Mouse (Mus musculus): Measurements from ENCODE around the gene N4bp3. TPM values are rescaled to one million over a fixed set of nuclear protein-coding genes. Genes with fewer than 3 reads are reported as not detected.
"Not testable (repeated sequence)": the region's sequence is repeated elsewhere in the genome, so short reads cannot be mapped to it uniquely, and the experiment has no call there.

The N4bp3 gene
- total RNA-seq, 2 experiments from 2014 or later = 11.3 to 16.4 TPM

GRCm38 (mm10) chr11:51635525-51636322 is 14.9 kb downstream of the N4bp3 start, which contains the start of gene Rmnd5b:
Gene Rmnd5b, minus strand, starts transcription at chr11:51635896.
- DNase-seq (ENCODE audit: low spot score in 2 of 2) = peak; percentile 95 to 96
- H3K27ac ChIP-seq = peak within 1 kb of the TSS; percentile 92
- peak; percentile 8; the same call in 1 of the 2 replicates for TF ChIP-seq CTCF (conservative IDR thresholded peaks at IDR 0.05)
- peak within 1 kb of the TSS; percentile 82 for H3K4me3 ChIP-seq

- no peak for DNase-seq (ENCODE audit: low spot score in 2 of 2)
- peak overlapping the region; percentile 82 for H3K4me3 ChIP-seq
- H3K27ac ChIP-seq = peak overlapping the region; percentile 92
- no peak for TF ChIP-seq CTCF (conservative IDR thresholded peaks at IDR 0.05)
Observed at GRCm38 (mm10) chr11:51635127-51635524, 15.5 kb downstream of the N4bp3 start.

GRCm38 (mm10) chr11:51633721-51634120 is 16.9 kb downstream of the N4bp3 start:
- H3K4me3 ChIP-seq = no peak overlapping the region
- no peak for TF ChIP-seq CTCF (conservative IDR thresholded peaks at IDR 0.05)
- no peak for DNase-seq (ENCODE audit: low spot score in 2 of 2)
- peak overlapping the region; percentile 29; the same call in 1 of the 2 replicates for H3K27ac ChIP-seq

GRCm38 (mm10) chr11:51633200-51633599 is 17.4 kb downstream of the N4bp3 start:
- DNase-seq (ENCODE audit: low spot score in 2 of 2); H3K27ac ChIP-seq; H3K4me3 ChIP-seq: not testable (repeated sequence)

- H3K27ac ChIP-seq = peak overlapping the region; percentile 95; the same call in 1 of the 2 replicates
- DNase-seq (ENCODE audit: low spot score in 2 of 2) = no peak
- no peak overlapping the region for H3K4me3 ChIP-seq
- no peak for TF ChIP-seq CTCF (conservative IDR thresholded peaks at IDR 0.05)
Observed at GRCm38 (mm10) chr11:51632130-51632753, 18.4 kb downstream of the N4bp3 start.

GRCm38 (mm10) chr11:51629651-51630314 is 20.9 kb downstream of the N4bp3 start:
- no peak for TF ChIP-seq CTCF (conservative IDR thresholded peaks at IDR 0.05)
- H3K4me3 ChIP-seq = peak overlapping the region; percentile 7; the same call in 1 of the 2 replicates
- peak; percentile 55 to 85 for DNase-seq (ENCODE audit: low spot score in 2 of 2)
- H3K27ac ChIP-seq = peak overlapping the region; percentile 95

GRCm38 (mm10) chr11:51627907-51628306 is 22.7 kb downstream of the N4bp3 start:
- no peak overlapping the region for H3K4me3 ChIP-seq
- TF ChIP-seq CTCF (conservative IDR thresholded peaks at IDR 0.05) = no peak
- H3K27ac ChIP-seq = peak overlapping the region; percentile 95
- no peak for DNase-seq (ENCODE audit: low spot score in 2 of 2)

- peak overlapping the region; percentile 95 for H3K27ac ChIP-seq
- DNase-seq (ENCODE audit: low spot score in 2 of 2) = no peak
- no peak overlapping the region for H3K4me3 ChIP-seq
- no peak for TF ChIP-seq CTCF (conservative IDR thresholded peaks at IDR 0.05)
Observed at GRCm38 (mm10) chr11:51627425-51627824, 23.2 kb downstream of the N4bp3 start.

- Histone ChIP-seq H3K27ac (peak overlapping the region; percentile 64), H3K4me3 (no peak overlapping the region)
- TF ChIP-seq CTCF (conservative IDR thresholded peaks at IDR 0.05) = no peak
- DNase-seq (ENCODE audit: low spot score in 2 of 2) = no peak
Observed at GRCm38 (mm10) chr11:51625187-51625820, 25.3 kb downstream of the N4bp3 start.

GRCm38 (mm10) chr11:51622971-51623491 is 27.6 kb downstream of the N4bp3 start:
- DNase-seq (ENCODE audit: low spot score in 2 of 2) = peak; percentile 43 to 74
- Histone ChIP-seq H3K4me3 (no peak overlapping the region), H3K27ac (peak overlapping the region; percentile 64)
- TF ChIP-seq CTCF (conservative IDR thresholded peaks at IDR 0.05) = no peak

- peak overlapping the region; percentile 64; the same call in 1 of the 2 replicates for H3K27ac ChIP-seq
- H3K4me3 ChIP-seq = no peak overlapping the region
- DNase-seq (ENCODE audit: low spot score in 2 of 2) = no peak
- TF ChIP-seq CTCF (conservative IDR thresholded peaks at IDR 0.05) = no peak
Observed at GRCm38 (mm10) chr11:51621776-51622175, 28.9 kb downstream of the N4bp3 start.

GRCm38 (mm10) chr11:51620084-51620483 is 30.6 kb downstream of the N4bp3 start:
- DNase-seq (ENCODE audit: low spot score in 2 of 2) = no peak
- Histone ChIP-seq H3K27ac (peak overlapping the region; percentile 76), H3K4me3 (peak overlapping the region; percentile 73)
- TF ChIP-seq CTCF (conservative IDR thresholded peaks at IDR 0.05) = no peak
